Mouse (Mus musculus) liver, adult 2 months (tissue): ENCODE measurements at regions not wholly inside any gene's neighbourhood (a gene's known extent, or its start where the extent isn't known, plus 50 kb on each side); places are given as distances from the start of the nearest gene placed in this dataset.

ENCODE experiments used
- DNase-seq: peaks from one replicate; pipeline ENCODE4 v3.0.0-alpha.2; 2011; ENCODE audit warnings: low read depth, low spot score; ENCODE audit errors: extremely low read depth
- H3K27ac ChIP-seq: fragments of 200-500 bp; replicated peaks from 2 replicates; pipeline ENCODE4 v1.5.1; 2012; ENCODE audit warnings: low read depth, mild to moderate bottlenecking, control low read depth, inconsistent platforms, low read length; ENCODE audit not compliant: insufficient read depth
- H3K27me3 ChIP-seq: fragments of 200-500 bp; 2 replicates; pipeline ENCODE4 v1.6.1; 2012; ENCODE audit warnings: mild to moderate bottlenecking, moderate library complexity, low read length, inconsistent platforms; ENCODE audit not compliant: control insufficient read depth, insufficient read depth
- H3K36me3 ChIP-seq: fragments of 200-500 bp; 2 replicates; pipeline ENCODE4 v1.6.1; 2012; ENCODE audit warnings: low read length, inconsistent platforms; ENCODE audit not compliant: control insufficient read depth, insufficient read depth
- H3K4me1 ChIP-seq: fragments of 200-500 bp; 2 replicates; pipeline ENCODE4 v1.6.1; 2011; ENCODE audit warnings: low read length; ENCODE audit not compliant: control insufficient read depth, insufficient read depth
- H3K4me3 ChIP-seq: fragments of 200-500 bp; 2 replicates; pipeline ENCODE4 v1.5.1; 2011; ENCODE audit warnings: low read depth, mild to moderate bottlenecking, control low read depth, low read length, moderate library complexity; ENCODE audit not compliant: insufficient read depth
- H3K79me2 ChIP-seq: fragments of 200-500 bp; 2 replicates; pipeline ENCODE4 v1.6.1; 2012; ENCODE audit warnings: inconsistent platforms, mild to moderate bottlenecking, low read length, moderate library complexity; ENCODE audit not compliant: control insufficient read depth, insufficient read depth
- H3K9ac ChIP-seq: fragments of 200-500 bp; 2 replicates; pipeline ENCODE4 v1.6.1; 2012; ENCODE audit warnings: low read depth, mild to moderate bottlenecking, control low read depth, inconsistent platforms, low read length
- CTCF ChIP-seq: fragments of 200-500 bp; IDR thresholded peaks from 2 replicates; pipeline ENCODE4 v1.5.1; 2011; ENCODE audit warnings: low read depth, low read length, control low read depth
- POLR2A ChIP-seq: fragments of 200-500 bp; IDR thresholded peaks from 2 replicates; pipeline ENCODE4 v1.6.1; 2011; ENCODE audit warnings: low read length, control low read depth; ENCODE audit not compliant: insufficient read depth; ENCODE audit errors: extremely low read depth
- WGBS: fragments of 180-500 bp; shearing (Covaris S2); methylation state at CpG from one replicate; pipeline ENCODE4 v1.1.7; 2018; 5-methylcytosine and 5-hydroxymethylcytosine counted together

DNA sequence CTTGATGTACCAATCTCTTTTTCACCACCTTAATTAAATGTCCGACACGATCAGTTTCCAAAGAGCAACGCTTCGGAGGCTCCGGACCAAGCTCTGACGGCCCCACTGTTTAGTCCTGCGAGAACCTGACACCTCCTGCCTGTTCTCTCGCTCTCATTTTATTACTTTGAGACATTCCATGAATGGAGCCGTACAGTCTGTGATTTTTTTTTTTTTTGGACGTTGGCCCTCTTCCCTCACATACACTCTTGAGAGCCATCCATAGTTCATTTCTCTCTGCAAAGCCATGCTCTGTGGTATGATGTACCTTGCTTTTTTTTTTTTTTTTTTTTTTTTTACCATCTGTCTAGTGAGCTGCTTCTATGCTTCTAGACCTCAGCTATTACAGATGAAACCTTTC is 106.7 kb downstream of the Nxnl2 start:
- Histone ChIP-seq H3K9ac (no peak overlapping the region), H3K36me3 (no peaks in the 10 kb centered on the region), H3K27me3 (no peaks in the 10 kb centered on the region), H3K4me1 (peaks cover 3% of the 10 kb centered on the region; the same call in 1 of the 2 replicates), H3K4me3 (no peak overlapping the region), H3K27ac (no peak overlapping the region), H3K79me2 (no peaks in the 10 kb centered on the region)
- no peak for DNase-seq
- 90% methylated on average over 10 of the region's 10 CpGs for WGBS
- TF ChIP-seq POLR2A (no peak), CTCF (no peak)

- Histone ChIP-seq H3K4me1 (peaks cover 3% of the 10 kb centered on the region; the same call in 1 of the 2 replicates), H3K27me3 (no peaks in the 10 kb centered on the region), H3K9ac (no peak overlapping the region), H3K79me2 (no peaks in the 10 kb centered on the region), H3K4me3 (no peak overlapping the region), H3K36me3 (no peaks in the 10 kb centered on the region), H3K27ac (peak overlapping the region; percentile 48; the same call in 1 of the 2 replicates)
- WGBS: 53% methylated on average over 8 of the region's 8 CpGs
- no peak for TF ChIP-seq POLR2A
- TF ChIP-seq CTCF: no peak
- peak; percentile 41 for DNase-seq
These were observed 109.0 kb downstream of the Nxnl2 start for GRCm38 (mm10) chr13:51279642-51280387.

DNA sequence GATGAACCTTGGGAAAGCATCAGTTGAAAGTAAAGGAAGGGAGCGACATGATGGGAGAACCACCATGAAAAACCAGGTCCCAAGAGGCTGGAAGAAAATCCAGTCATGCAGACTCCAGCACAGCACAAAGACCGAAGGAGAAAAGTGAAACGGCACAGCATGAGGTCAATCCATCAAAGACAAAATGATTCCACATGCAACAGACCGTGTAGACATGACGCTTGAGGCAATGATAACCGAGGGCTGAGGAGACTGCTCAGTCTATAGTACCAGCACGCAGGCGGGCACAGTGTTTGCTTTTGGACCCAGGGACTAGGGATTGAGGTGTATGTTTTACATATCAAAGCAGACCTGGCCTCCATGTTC is 109.5 kb downstream of the Nxnl2 start:
- no peak overlapping the region for H3K9ac ChIP-seq
- H3K4me1 ChIP-seq: peaks cover 3% of the 10 kb centered on the region; the same call in 1 of the 2 replicates
- DNase-seq: no peak
- H3K27me3 ChIP-seq: no peaks in the 10 kb centered on the region
- 77% methylated on average over 8 of the region's 8 CpGs for WGBS
- H3K79me2 ChIP-seq: no peaks in the 10 kb centered on the region
- no peak overlapping the region; the same call in 1 of the 2 replicates for H3K27ac ChIP-seq
- no peaks in the 10 kb centered on the region for H3K36me3 ChIP-seq
- no peak overlapping the region for H3K4me3 ChIP-seq
- TF ChIP-seq CTCF: no peak
- no peak for TF ChIP-seq POLR2A

DNA sequence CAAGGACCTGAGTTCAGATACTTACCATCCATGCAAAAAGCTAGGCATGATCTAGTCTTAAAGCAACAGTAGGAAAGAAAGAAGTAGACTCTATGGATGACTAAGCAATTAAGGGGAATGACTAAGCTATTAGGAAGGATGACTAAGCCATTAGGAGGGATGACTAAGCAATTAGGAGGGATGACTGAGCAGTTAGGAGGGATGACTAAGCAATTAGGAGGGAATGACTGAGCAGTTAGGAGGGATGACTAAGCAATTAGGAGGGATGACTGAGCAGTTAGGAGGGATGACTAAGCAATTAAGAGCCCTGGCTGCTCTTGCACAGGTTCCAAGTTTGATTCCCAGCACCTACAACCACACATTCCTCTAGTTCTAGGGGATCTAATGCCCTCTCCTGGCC is 113.9 kb downstream of the Nxnl2 start:
- Histone ChIP-seq H3K36me3 (no peaks in the 10 kb centered on the region), H3K4me3 (no peak overlapping the region), H3K9ac (no peak overlapping the region)

DNA sequence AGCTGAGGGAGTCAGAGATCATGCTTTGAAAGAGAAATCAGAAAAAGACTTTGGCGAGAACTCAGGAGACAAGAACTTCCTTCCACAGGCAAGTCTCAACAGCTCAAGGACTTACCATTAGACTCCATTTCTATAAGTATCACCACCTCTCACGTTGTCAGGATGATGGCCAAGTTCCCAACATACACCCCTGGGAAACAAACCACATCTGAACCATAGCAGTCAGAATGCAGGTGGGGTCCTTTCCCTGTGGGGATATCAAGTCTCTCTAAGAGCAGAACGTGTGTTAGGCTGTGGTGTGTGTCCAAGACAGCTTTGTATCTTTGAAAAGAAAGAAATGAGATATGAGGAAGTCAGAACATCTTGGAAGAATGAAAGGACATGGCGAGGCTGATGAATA is 118.6 kb downstream of the Nxnl2 start:
- H3K27ac ChIP-seq: no peak overlapping the region
- no peaks in the 10 kb centered on the region for H3K27me3 ChIP-seq
- H3K4me1 ChIP-seq: peaks cover 2% of the 10 kb centered on the region; the same call in 1 of the 2 replicates
- no peak overlapping the region for H3K9ac ChIP-seq
- WGBS: 76% methylated on average over 4 of the region's 4 CpGs
- H3K36me3 ChIP-seq: no peaks in the 10 kb centered on the region
- H3K79me2 ChIP-seq: no peaks in the 10 kb centered on the region
- H3K4me3 ChIP-seq: no peak overlapping the region
- TF ChIP-seq POLR2A (no peak), CTCF (no peak)
- no peak for DNase-seq

More for the DNA sequence above, 113.9 kb downstream of the Nxnl2 start:
- DNase-seq: no peak
- H3K4me1 ChIP-seq: peaks cover 3% of the 10 kb centered on the region; the same call in 1 of the 2 replicates
- H3K27ac ChIP-seq: no peak overlapping the region
- TF ChIP-seq POLR2A (no peak), CTCF (no peak)
- no peaks in the 10 kb centered on the region for H3K79me2 ChIP-seq
- H3K27me3 ChIP-seq: no peaks in the 10 kb centered on the region

- H3K4me1 ChIP-seq: peaks cover 2% of the 10 kb centered on the region; the same call in 1 of the 2 replicates
- H3K36me3 ChIP-seq: no peaks in the 10 kb centered on the region
- H3K4me3 ChIP-seq: no peak overlapping the region
- 90% methylated on average over 7 of the region's 7 CpGs for WGBS
- no peak for DNase-seq
- TF ChIP-seq POLR2A (no peak), CTCF (no peak)
- H3K27ac ChIP-seq: no peak overlapping the region
- H3K27me3 ChIP-seq: no peaks in the 10 kb centered on the region
- no peaks in the 10 kb centered on the region for H3K79me2 ChIP-seq
- H3K9ac ChIP-seq: no peak overlapping the region
These were observed 118.4 kb upstream of the S1pr3 start for GRCm38 (mm10) chr13:51290021-51290424.
